ENCODE assay signal across 9 mouse cellular contexts in genomic region chr6:37732385-37732784, GRCm38 (mm10).
A peak's percentile ranks its signal among the peaks of the same experiment; 100 is the strongest.
DNase-seq lines count a peak whose midpoint lies in the region; ATAC-seq and TF ChIP-seq lines count a peak whose summit lies in the region.
"Had no signal": no experiment of that assay in that cellular context is flagged by ENCODE, and none has a peak within 500 bp of the region (broad histone marks: within the 10 kb centered on the region; RNA-seq: fewer than 3 reads in every experiment).

No protein-coding gene starts in this region.

- no peaks in the 10 kb centered on the region for H3K9me3 ChIP-seq in hindbrain, embryonic 11.5 days (ENCODE audit: control insufficient read depth, low read length)
- H3K9me3 ChIP-seq in lung, postnatal 0 days (ENCODE audit: low read length) = no peaks in the 10 kb centered on the region

- H3K27ac ChIP-seq in hindbrain, embryonic 11.5 days (ENCODE audit: low read depth, low read length) = no peak overlapping the region
- H3K27ac ChIP-seq in lung, postnatal 0 days (ENCODE audit: low read length) = no peak overlapping the region

- no peak for ATAC-seq in hindbrain, embryonic 11.5 days (ENCODE audit: low FRiP score)
- ATAC-seq in lung, postnatal 0 days = peak; percentile 92

- H3K4me1 ChIP-seq in hindbrain, embryonic 11.5 days (replicated peaks; ENCODE audit: control insufficient read depth, insufficient read depth, low read length) = no peaks in the 10 kb centered on the region
- H3K4me1 ChIP-seq in lung, postnatal 0 days (ENCODE audit: insufficient read depth, low read depth, low read length) = no peaks in the 10 kb centered on the region

- H3K9ac ChIP-seq in hindbrain, embryonic 11.5 days (ENCODE audit: low read depth, low read length) = no peak overlapping the region
- no peak overlapping the region for H3K9ac ChIP-seq in lung, postnatal 0 days (replicated peaks; ENCODE audit: low read depth)

- DNase-seq in ES-CJ7 (ENCODE audit: low read depth, low spot score) = peak; percentile 76
- DNase-seq in brain, embryonic 14.5 days (ENCODE audit: low read depth) = peak; percentile 71
- DNase-seq in frontal cortex, postnatal 14 days (ENCODE audit: low spot score in 2 of 2) = peak; percentile 23 to 37
- peak; percentile 48 for DNase-seq in hindbrain, embryonic 11.5 days (ENCODE audit: low spot score)
- peak; percentile 25 to 31 for DNase-seq in layer of hippocampus, postnatal 10 days (ENCODE audit: low spot score in 2 of 2)
- DNase-seq in lung, postnatal 0 days (ENCODE audit: low spot score) = peak; percentile 93
- peak; percentile 87 for DNase-seq in retina, postnatal 1 day
- peak; percentile 81 for DNase-seq in urinary bladder, postnatal 14 days (ENCODE audit: low spot score)

- no peak overlapping the region for H3K4me2 ChIP-seq in hindbrain, embryonic 11.5 days (replicated peaks; ENCODE audit: low read depth, low read length)
- no peak overlapping the region for H3K4me2 ChIP-seq in lung, postnatal 0 days (replicated peaks; ENCODE audit: low read depth, low read length)

- TF ChIP-seq EP300 in lung, postnatal 0 days (IDR thresholded peaks at IDR 0.05) = peak; percentile 98

- H3K27me3 ChIP-seq in hindbrain, embryonic 11.5 days (ENCODE audit: control insufficient read depth, insufficient read depth, low read length) = no peaks in the 10 kb centered on the region
- H3K27me3 ChIP-seq in lung, postnatal 0 days (replicated peaks; ENCODE audit: insufficient read depth, low read length) = no peaks in the 10 kb centered on the region

- H3K36me3 ChIP-seq in hindbrain, embryonic 11.5 days (ENCODE audit: control insufficient read depth, insufficient read depth, low read length) = no peaks in the 10 kb centered on the region
- no peaks in the 10 kb centered on the region for H3K36me3 ChIP-seq in lung, postnatal 0 days (ENCODE audit: insufficient read depth, low read length)

- TF ChIP-seq POLR2A in brain, embryonic 14.5 days (IDR thresholded peaks at IDR 0.05; ENCODE audit: borderline replicate concordance, extremely low read depth, insufficient read depth, insufficient read length, poor library complexity, severe bottlenecking) = no peak

- WGBS in hindbrain, embryonic 11.5 days = 37% methylated on average over 10 of the region's 10 CpGs
- WGBS in lung, postnatal 0 days = 30% methylated on average over 10 of the region's 10 CpGs

- TF ChIP-seq CTCF in brain, embryonic 14.5 days (IDR thresholded peaks at IDR 0.05; ENCODE audit: borderline replicate concordance, extremely low read depth, insufficient read depth, insufficient read length) = no peak
- no peak for TF ChIP-seq CTCF in lung, postnatal 0 days (IDR thresholded peaks at IDR 0.05)

- no peak overlapping the region for H3K4me3 ChIP-seq in hindbrain, embryonic 11.5 days (ENCODE audit: low read depth, low read length)
- no peak overlapping the region for H3K4me3 ChIP-seq in lung, postnatal 0 days (ENCODE audit: low read depth, low read length)
- H3K4me3 ChIP-seq: erythroblast, embryonic 14.5 days had no signal

Comparison
In these comparisons a context has a peak if more than half of its experiments do, and no peak if none do; other contexts are left out.
1. DNase-seq: peak in every context shown above with its lines; median percentile 93 in lung, postnatal 0 days; 87 in retina, postnatal 1 day; 81 in urinary bladder, postnatal 14 days; 76 in ES-CJ7; 71 in brain, embryonic 14.5 days; 48 in hindbrain, embryonic 11.5 days; 30 in frontal cortex, postnatal 14 days; 28 in layer of hippocampus, postnatal 10 days.